10 mouse cellular contexts compared by ENCODE assay signal in genomic region chr5:104218926-104219325, GRCm38 (mm10). TPM values are rescaled to one million over a fixed set of nuclear protein-coding genes. Genes with fewer than 3 reads are reported as not detected.
DNase-seq lines count a peak whose midpoint lies in the region; ATAC-seq and TF ChIP-seq lines count a peak whose summit lies in the region.
"Had no signal": no experiment of that assay in that cellular context is flagged by ENCODE, and none has a peak within 500 bp of the region (broad histone marks: within the 10 kb centered on the region; RNA-seq: fewer than 3 reads in every experiment).

No protein-coding gene starts in this region.

- H3K4me3 ChIP-seq in cerebellum, adult 2 months (replicated peaks; ENCODE audit: insufficient read depth, low read depth, low read length): no peak overlapping the region
- H3K4me3 ChIP-seq in small intestine, adult 2 months (ENCODE audit: low read depth, low read length): no peak overlapping the region
- H3K4me3 ChIP-seq: megakaryocyte, embryonic 14.5 days had no signal

- no peaks in the 10 kb centered on the region for H3K27me3 ChIP-seq in cerebellum, adult 2 months (ENCODE audit: control insufficient read depth, insufficient read depth, low read length)
- no peaks in the 10 kb centered on the region; the same call in 1 of the 2 replicates for H3K27me3 ChIP-seq in small intestine, adult 2 months (ENCODE audit: control insufficient read depth, insufficient read depth, low read length)
- H3K27me3 ChIP-seq: megakaryocyte, embryonic 14.5 days had no signal

- DNase-seq in cerebellum, adult 2 months: no peak
- DNase-seq in cerebellum, adult 9-11 months: no peak
- peak; percentile 26 for DNase-seq in right cerebral cortex, adult 18-20 months
- no peak for DNase-seq in right cerebral cortex, postnatal 14 days
- DNase-seq in heart, postnatal 4 days: peak; percentile 40
- peak; percentile 40 to 57 for DNase-seq in left cerebral cortex, postnatal 10 days (ENCODE audit: extremely low spot score in 1 of 2, low spot score in 2 of 2)

- no peak for ATAC-seq in megakaryocyte, adult 5-6 weeks (ENCODE audit: poor library complexity, severe bottlenecking)

- TF ChIP-seq POLR2A in cerebellum, adult 2 months (IDR thresholded peaks at IDR 0.05; ENCODE audit: borderline replicate concordance, insufficient read depth, low read length): no peak
- no peak for TF ChIP-seq POLR2A in small intestine, adult 2 months (IDR thresholded peaks at IDR 0.05; ENCODE audit: low read depth, low read length)

- intact Hi-C loops in left cerebral cortex, postnatal 10 days (cut with DNase I): loop anchor here (2.0 to 5.0 kb wide), 2 partner anchors 114 to 228 kb away; no protein-coding TSS in a partner anchor

- TF ChIP-seq CTCF in cerebellum, adult 2 months (IDR thresholded peaks at IDR 0.05; ENCODE audit: borderline replicate concordance, insufficient read depth, low read depth, low read length): peak; percentile 55; the same call in 1 of the 2 replicates
- peak; percentile 85; the same call in 1 of the 2 replicates for TF ChIP-seq CTCF in small intestine, adult 2 months (IDR thresholded peaks at IDR 0.05; ENCODE audit: extremely low read depth, insufficient read length, insufficient replicate concordance, low read depth, low read length)

- no peak overlapping the region for H3K27ac ChIP-seq in cerebellum, adult 2 months (ENCODE audit: insufficient read depth, low read length)
- H3K27ac ChIP-seq in small intestine, adult 2 months (ENCODE audit: insufficient read depth, low read depth, low read length): no peak overlapping the region

- H3K4me1 ChIP-seq in cerebellum, adult 2 months (ENCODE audit: control insufficient read depth, insufficient read depth, low read length): no peaks in the 10 kb centered on the region
- no peaks in the 10 kb centered on the region for H3K4me1 ChIP-seq in small intestine, adult 2 months (ENCODE audit: control insufficient read depth, insufficient read depth, insufficient read length, low read length)
- H3K4me1 ChIP-seq: megakaryocyte, embryonic 14.5 days had no signal

- no peaks in the 10 kb centered on the region for H3K36me3 ChIP-seq in small intestine, adult 2 months (ENCODE audit: control insufficient read depth, insufficient read depth, low read length)

- 30% methylated on average over 5 of the region's 5 CpGs for WGBS in cerebellum, adult 2 months
- 25% methylated on average over 5 of the region's 5 CpGs for whole genome bisulfite sequencing in small intestine, adult 2 months

RNA-seq across cellular contexts. Expression of gene Dmp1, which starts 16.5 kb away (rescaled TPM):
- 6.1 and 8.2 TPM in 2 replicates for polyA plus RNA-seq in cerebellum, adult 2 months (2012; rRNA removed)
- not detected for total RNA-seq in heart, postnatal 4 days (2021)
- under 1 TPM; 0.73 to 0.79 TPM for total RNA-seq in left cerebral cortex, postnatal 10 days (2021)
- 0.10 and 0.47 TPM in 2 replicates for polyA plus RNA-seq in small intestine, adult 2 months (2012; rRNA removed)
- not detected in 2 replicates for total RNA-seq in megakaryocyte, adult 5-6 weeks (2015)
- total RNA-seq in megakaryocyte, adult 5-6 weeks (2017): not detected in 2 replicates
- polyA plus RNA-seq: gonadal fat pad, adult 2 months had no signal

RNA-seq across cellular contexts. Expression of gene Dspp, which starts 48.4 kb away (rescaled TPM):
- polyA plus RNA-seq in cerebellum, adult 2 months (2012; rRNA removed): 0.05 and 0.07 TPM in 2 replicates
- total RNA-seq in heart, postnatal 4 days (2021): not detected
- under 1 TPM in 1 of 2 experiments, not detected in 1; 0.08 TPM for total RNA-seq in left cerebral cortex, postnatal 10 days (2021)
- polyA plus RNA-seq in small intestine, adult 2 months (2012; rRNA removed): not detected in 2 replicates
- total RNA-seq in megakaryocyte, adult 5-6 weeks (2015): not detected in 2 replicates
- not detected in 2 replicates for total RNA-seq in megakaryocyte, adult 5-6 weeks (2017)
- polyA plus RNA-seq: gonadal fat pad, adult 2 months had no signal

Comparison
In these comparisons a context has a peak if more than half of its experiments do, and no peak if none do; other contexts are left out.
1. DNase-seq: peak in right cerebral cortex, adult 18-20 months (single experiment), heart, postnatal 4 days (single experiment) and left cerebral cortex, postnatal 10 days (2 of 2); none in cerebellum, adult 2 months (0 of 2), cerebellum, adult 9-11 months (single experiment) and right cerebral cortex, postnatal 14 days (single experiment).